Mouse (Mus musculus) C2C12 (cell line): ENCODE data around the gene Prkcz.

Source experiments
- CEBPB ChIP-seq: IDR thresholded peaks from one replicate; pipeline ENCODE4 v1.6.1; 2011; ENCODE audit warnings: low read depth, mild to moderate bottlenecking, control low read depth, moderate library complexity
- CTCF ChIP-seq: IDR thresholded peaks from one replicate; pipeline ENCODE4 v1.5.1; 2011; ENCODE audit not compliant: control insufficient read depth, insufficient read depth, insufficient read length
- FOSL1 ChIP-seq: IDR thresholded peaks from one replicate; pipeline ENCODE4 v1.8.0; 2011; ENCODE audit warnings: mild to moderate bottlenecking, low read length; ENCODE audit not compliant: poor library complexity, insufficient read depth, severe bottlenecking
- MAX ChIP-seq: IDR thresholded peaks from one replicate; pipeline ENCODE4 v1.6.1; 2011; ENCODE audit warnings: mild to moderate bottlenecking, control low read depth
- MYOG ChIP-seq: IDR thresholded peaks from one replicate; pipeline ENCODE4 v1.6.1; 2011; ENCODE audit not compliant: control insufficient read depth, insufficient read length; ENCODE audit errors: extremely low read depth
- USF1 ChIP-seq: IDR thresholded peaks from one replicate; pipeline ENCODE4 v1.6.1; 2011; ENCODE audit warnings: low read depth, mild to moderate bottlenecking, control low read depth, moderate library complexity

DNA sequence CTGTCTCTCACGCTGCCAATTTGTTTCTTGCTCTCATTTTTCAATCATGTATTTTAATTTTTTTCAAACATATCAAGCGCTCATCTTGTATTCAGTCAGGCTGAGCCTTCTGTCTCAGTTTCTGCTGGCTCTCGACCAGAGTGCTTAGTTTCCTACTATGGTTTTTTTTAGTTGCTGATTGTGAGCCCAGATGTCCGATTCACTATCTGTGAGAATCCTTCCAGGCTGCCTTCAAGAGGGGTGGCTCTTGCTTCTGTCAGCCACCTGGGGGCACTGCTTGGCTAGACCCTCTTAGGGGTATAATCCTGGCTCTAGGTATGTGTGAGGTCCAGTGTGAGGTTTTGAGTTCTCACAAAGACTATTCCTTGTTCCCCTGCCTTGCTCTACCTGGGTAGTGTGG is 65.2 kb downstream of the Prkcz start:
- TF ChIP-seq CTCF (no peak), USF1 (no peak), FOSL1 (no peak), MAX (no peak), MYOG (no peak), CEBPB (no peak)
